Mouse (Mus musculus): Measurements from ENCODE around the gene Suz12. TPM values are rescaled to one million over a fixed set of nuclear protein-coding genes. Genes with fewer than 3 reads are reported as not detected.

Gene Suz12
- total RNA-seq, 4 experiments from 2014 or later: 42.8 to 53.9 (median 47.1) TPM

- no peak for DNase-seq
Measured at GRCm38 (mm10) chr11:80077784-80078545, 85.1 kb downstream of the Suz12 start.

- DNase-seq: no peak
Measured at GRCm38 (mm10) chr11:80078831-80079230, 85.9 kb downstream of the Suz12 start.

DNA sequence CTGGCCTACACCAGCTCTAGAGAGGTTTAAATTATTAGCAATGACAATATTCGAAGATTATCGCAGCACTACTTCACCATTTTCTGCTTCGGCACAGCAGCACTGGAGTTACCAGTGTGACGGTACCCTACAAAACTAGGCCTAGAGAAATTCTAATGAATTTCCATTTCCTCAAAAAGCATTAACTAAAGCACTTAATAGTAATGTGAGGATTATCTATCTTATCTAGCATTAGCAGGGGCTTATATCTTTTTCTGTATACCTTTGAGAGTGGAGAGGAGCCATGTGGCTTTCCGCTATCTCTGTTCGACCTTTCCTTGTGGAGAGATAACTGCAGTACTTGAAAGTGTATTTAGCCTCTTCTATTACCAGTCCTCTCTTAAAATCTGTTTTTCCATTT is 86.8 kb downstream of the Suz12 start:
- no peak for DNase-seq

GRCm38 (mm10) chr11:80080381-80080825 is 87.5 kb downstream of the Suz12 start:
- no peak for DNase-seq

DNA sequence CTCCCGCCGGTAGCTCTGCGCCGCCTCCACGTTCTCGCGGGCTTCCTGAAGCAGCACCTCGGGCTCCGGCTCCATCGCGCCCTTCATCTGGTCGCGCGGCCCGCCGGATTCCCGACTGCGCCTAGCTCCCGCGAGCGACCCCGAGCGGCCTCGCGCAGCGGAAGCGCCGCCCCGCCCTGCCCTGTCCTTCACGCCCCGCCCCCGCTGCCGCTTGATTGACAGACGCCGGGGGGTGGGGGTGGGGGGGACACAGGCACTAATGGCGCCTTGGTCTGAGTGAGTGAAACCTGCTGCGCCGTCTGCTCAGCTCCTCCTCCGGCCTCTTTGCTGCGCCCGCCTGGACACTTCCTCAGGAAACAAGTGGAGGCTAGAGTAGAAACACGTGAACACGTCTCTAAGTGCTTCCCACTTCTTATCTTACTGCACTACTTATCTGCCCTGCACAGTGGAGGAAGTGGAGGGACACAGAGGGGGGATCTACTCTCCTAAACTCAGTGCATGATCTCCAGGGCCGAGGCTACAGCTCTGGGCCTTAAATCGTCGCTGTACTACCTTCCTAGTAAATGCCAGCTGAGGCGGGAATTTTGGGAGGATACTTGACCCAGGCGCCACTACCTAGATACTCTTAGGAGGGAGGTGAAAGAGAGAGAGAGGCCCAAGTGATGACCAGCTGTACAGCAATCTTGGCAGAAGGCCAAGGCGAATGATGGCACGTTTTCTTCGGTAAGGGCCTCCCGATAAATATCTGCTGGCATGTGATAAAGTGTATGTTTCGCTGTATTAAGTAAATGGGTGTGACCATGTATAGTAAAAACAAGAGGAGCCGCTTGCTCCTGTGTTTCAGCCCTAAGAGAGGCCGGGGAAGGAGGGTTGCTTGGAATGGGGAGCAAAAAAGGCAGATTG is 88.2 kb downstream of the Suz12 start, which contains the start of gene Crlf3:
Gene Crlf3, minus strand, starts transcription at position 166 of the 903 bp plus-strand sequence.
- DNase-seq: peak; percentile 88

GRCm38 (mm10) chr11:80081786-80082319 is 88.9 kb downstream of the Suz12 start:
- no peak for DNase-seq

Other genes starting within 250 kb of the Suz12 start
- 10 to 100 TPM; 39.0 to 50.4 (median 46.1) TPM for gene Utp6, start 30.7 kb upstream of the Suz12 start, total RNA-seq (2022)
- 10 to 100 TPM; 15.7 to 30.6 (median 22.2) TPM for gene Crlf3, start 87.9 kb downstream of the Suz12 start, total RNA-seq (2022)
- 1 to 10 TPM; 2.1 to 3.9 (median 2.8) TPM for gene Atad5, start 96.3 kb downstream of the Suz12 start, total RNA-seq (2022)
- 10 to 100 TPM; 15.5 to 23.6 (median 17.5) TPM for gene Tefm, start 149.1 kb downstream of the Suz12 start, total RNA-seq (2022)
- 10 to 100 TPM in 2 of 4 experiments, 1 to 10 TPM in 2; 7.0 to 19.5 (median 13.3) TPM for gene Adap2, start 161.0 kb downstream of the Suz12 start, total RNA-seq (2022)
- 10 to 100 TPM; 13.4 to 16.8 (median 13.7) TPM for gene Rnf135, start 190.7 kb downstream of the Suz12 start, total RNA-seq (2022)
- 10 to 100 TPM; 72.8 to 84.0 (median 81.5) TPM for gene Rhot1, start 215.9 kb downstream of the Suz12 start, total RNA-seq (2022)